Mouse (Mus musculus): ENCODE data around the gene Slc13a2. TPM values are rescaled to one million over a fixed set of nuclear protein-coding genes. Genes with fewer than 3 reads are reported as not detected.

Gene Slc13a2
- polyA plus RNA-seq (2011; ENCODE audit: insufficient read depth, insufficient read length, low read depth, missing spikeins) = not detected in 2 replicates

- H3K4me3 ChIP-seq (ENCODE audit: low read depth, low read length) = no peak within 1 kb of the TSS
- peaks cover 9% of the 10 kb centered on the region for H3K4me1 ChIP-seq (ENCODE audit: control insufficient read depth, insufficient read depth, low read length)
- H3K9me3 ChIP-seq (replicated peaks; ENCODE audit: control insufficient read depth, insufficient read depth, low read length, poor library complexity, severe bottlenecking) = no peaks in the 10 kb centered on the region
- H3K9ac ChIP-seq (ENCODE audit: low read depth, poor library complexity, severe bottlenecking) = no peak within 1 kb of the TSS
- H3K27ac ChIP-seq (ENCODE audit: insufficient read depth, low read length) = no peak within 1 kb of the TSS
- no peaks in the 10 kb centered on the region for H3K27me3 ChIP-seq (ENCODE audit: control insufficient read depth, insufficient read depth, low read length, poor library complexity, severe bottlenecking)
- no peaks in the 10 kb centered on the region for H3K36me3 ChIP-seq (ENCODE audit: control insufficient read depth, insufficient read depth, low read length, poor library complexity, severe bottlenecking)
- TF ChIP-seq POLR2A (IDR thresholded peaks at IDR 0.05; ENCODE audit: insufficient read depth, low read length) (no peak), EP300 (IDR thresholded peaks at IDR 0.05; ENCODE audit: insufficient read depth, low read depth, low read length) (no peak), CTCF (IDR thresholded peaks at IDR 0.05; ENCODE audit: low read depth, low read length) (peak; percentile 4)
Observed at GRCm38 (mm10) chr11:78422055-78422819, at the start of gene Slc13a2. Slc13a2 (minus strand) TSS chr11:78422217.

DNA sequence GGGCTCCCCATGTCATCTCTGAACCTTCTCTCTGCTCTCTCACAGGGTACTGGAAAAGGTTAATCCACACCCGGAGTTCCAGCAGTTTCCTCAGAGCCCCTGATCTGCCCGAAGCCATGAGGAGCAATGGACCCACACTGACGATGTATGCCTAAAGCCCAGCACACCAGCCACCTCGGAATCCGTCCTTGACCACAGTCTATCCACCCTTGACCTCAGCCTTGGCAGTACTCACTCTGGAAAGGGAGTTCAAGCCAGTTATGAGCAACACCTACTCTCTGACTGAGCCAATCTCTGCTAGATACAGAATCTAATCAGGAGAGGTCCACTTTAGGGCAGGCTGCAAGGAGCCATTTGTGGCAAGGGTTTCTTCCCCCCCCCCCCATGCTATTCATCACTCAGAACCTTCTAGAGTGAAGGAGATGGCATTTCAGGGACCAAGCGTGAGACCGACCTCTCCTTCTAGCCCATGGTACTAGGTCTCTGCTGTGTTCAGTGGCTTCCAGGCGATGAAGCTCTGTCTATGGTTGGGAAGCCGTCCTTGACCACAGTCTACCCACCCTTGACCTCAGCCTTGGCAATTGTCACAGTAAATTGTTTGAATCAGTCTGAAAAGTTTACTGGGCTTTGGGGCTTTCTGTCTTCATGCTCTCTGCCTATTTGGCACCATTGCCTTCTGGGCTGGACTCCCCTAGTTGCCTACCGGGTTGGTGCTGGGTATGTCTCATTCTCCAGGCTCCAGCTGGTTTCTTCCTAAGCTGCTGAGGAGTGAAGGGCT, 49.5 kb upstream of the Slc13a2 start:
- Histone ChIP-seq H3K27ac (ENCODE audit: insufficient read depth, low read length) (no peak overlapping the region), H3K4me3 (ENCODE audit: low read depth, low read length) (no peak overlapping the region), H3K4me1 (ENCODE audit: control insufficient read depth, insufficient read depth, low read length) (no peaks in the 10 kb centered on the region), H3K9ac (ENCODE audit: low read depth, poor library complexity, severe bottlenecking) (no peak overlapping the region), H3K9me3 (replicated peaks; ENCODE audit: control insufficient read depth, insufficient read depth, low read length, poor library complexity, severe bottlenecking) (no peaks in the 10 kb centered on the region), H3K36me3 (ENCODE audit: control insufficient read depth, insufficient read depth, low read length, poor library complexity, severe bottlenecking) (no peaks in the 10 kb centered on the region), H3K27me3 (ENCODE audit: control insufficient read depth, insufficient read depth, low read length, poor library complexity, severe bottlenecking) (no peaks in the 10 kb centered on the region)
- no peak for TF ChIP-seq CTCF (IDR thresholded peaks at IDR 0.05; ENCODE audit: low read depth, low read length)
- TF ChIP-seq EP300 (IDR thresholded peaks at IDR 0.05; ENCODE audit: insufficient read depth, low read depth, low read length) = no peak
- no peak for TF ChIP-seq POLR2A (IDR thresholded peaks at IDR 0.05; ENCODE audit: insufficient read depth, low read length)

DNA sequence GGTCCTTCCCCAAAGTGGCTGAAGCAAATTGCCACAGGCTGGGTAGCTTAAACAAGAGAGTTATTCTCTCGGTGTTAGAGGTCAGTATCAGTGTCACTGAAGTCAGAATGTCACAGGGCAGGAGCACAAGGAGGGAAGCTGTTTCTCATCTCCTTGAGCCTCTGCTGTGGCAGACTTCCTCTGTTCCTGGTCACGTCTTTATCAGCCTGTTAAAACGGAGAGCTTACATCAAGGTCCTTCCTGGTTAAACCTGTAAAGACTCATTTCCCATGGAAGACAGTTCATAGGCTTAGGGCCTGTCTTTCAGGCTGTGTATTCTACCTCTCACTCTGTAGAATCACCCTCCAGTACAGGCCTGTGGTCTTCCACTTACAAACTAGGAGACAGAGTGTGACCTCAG, 45.9 kb upstream of the Slc13a2 start:
- no peak overlapping the region for H3K9ac ChIP-seq (ENCODE audit: low read depth, poor library complexity, severe bottlenecking)
- no peaks in the 10 kb centered on the region for H3K36me3 ChIP-seq (ENCODE audit: control insufficient read depth, insufficient read depth, low read length, poor library complexity, severe bottlenecking)
- no peak overlapping the region for H3K27ac ChIP-seq (ENCODE audit: insufficient read depth, low read length)
- H3K4me1 ChIP-seq (ENCODE audit: control insufficient read depth, insufficient read depth, low read length) = no peaks in the 10 kb centered on the region
- H3K27me3 ChIP-seq (ENCODE audit: control insufficient read depth, insufficient read depth, low read length, poor library complexity, severe bottlenecking) = no peaks in the 10 kb centered on the region
- H3K4me3 ChIP-seq (ENCODE audit: low read depth, low read length) = no peak overlapping the region
- TF ChIP-seq POLR2A (IDR thresholded peaks at IDR 0.05; ENCODE audit: insufficient read depth, low read length) = no peak
- TF ChIP-seq CTCF (IDR thresholded peaks at IDR 0.05; ENCODE audit: low read depth, low read length) = no peak
- no peak for TF ChIP-seq EP300 (IDR thresholded peaks at IDR 0.05; ENCODE audit: insufficient read depth, low read depth, low read length)
- no peaks in the 10 kb centered on the region for H3K9me3 ChIP-seq (replicated peaks; ENCODE audit: control insufficient read depth, insufficient read depth, low read length, poor library complexity, severe bottlenecking)

GRCm38 (mm10) chr11:78467515-78467914, 45.5 kb upstream of the Slc13a2 start:
- no peaks in the 10 kb centered on the region for H3K4me1 ChIP-seq (ENCODE audit: control insufficient read depth, insufficient read depth, low read length)
- no peak overlapping the region for H3K27ac ChIP-seq (ENCODE audit: insufficient read depth, low read length)
- no peak overlapping the region for H3K4me3 ChIP-seq (ENCODE audit: low read depth, low read length)
- no peaks in the 10 kb centered on the region for H3K27me3 ChIP-seq (ENCODE audit: control insufficient read depth, insufficient read depth, low read length, poor library complexity, severe bottlenecking)
- no peak overlapping the region for H3K9ac ChIP-seq (ENCODE audit: low read depth, poor library complexity, severe bottlenecking)
- no peaks in the 10 kb centered on the region for H3K36me3 ChIP-seq (ENCODE audit: control insufficient read depth, insufficient read depth, low read length, poor library complexity, severe bottlenecking)
- no peaks in the 10 kb centered on the region for H3K9me3 ChIP-seq (replicated peaks; ENCODE audit: control insufficient read depth, insufficient read depth, low read length, poor library complexity, severe bottlenecking)
- TF ChIP-seq EP300 (IDR thresholded peaks at IDR 0.05; ENCODE audit: insufficient read depth, low read depth, low read length) = no peak

- Histone ChIP-seq H3K27ac (ENCODE audit: insufficient read depth, low read length) (no peak overlapping the region), H3K4me1 (ENCODE audit: control insufficient read depth, insufficient read depth, low read length) (no peaks in the 10 kb centered on the region), H3K9ac (ENCODE audit: low read depth, poor library complexity, severe bottlenecking) (peak overlapping the region; percentile 81), H3K9me3 (replicated peaks; ENCODE audit: control insufficient read depth, insufficient read depth, low read length, poor library complexity, severe bottlenecking) (no peaks in the 10 kb centered on the region), H3K36me3 (ENCODE audit: control insufficient read depth, insufficient read depth, low read length, poor library complexity, severe bottlenecking) (no peaks in the 10 kb centered on the region), H3K4me3 (ENCODE audit: low read depth, low read length) (peak overlapping the region; percentile 86), H3K27me3 (ENCODE audit: control insufficient read depth, insufficient read depth, low read length, poor library complexity, severe bottlenecking) (no peaks in the 10 kb centered on the region)
- TF ChIP-seq CTCF (IDR thresholded peaks at IDR 0.05; ENCODE audit: low read depth, low read length) = no peak
- no peak for TF ChIP-seq EP300 (IDR thresholded peaks at IDR 0.05; ENCODE audit: insufficient read depth, low read depth, low read length)
Observed at GRCm38 (mm10) chr11:78466242-78466912, 44.4 kb upstream of the Slc13a2 start.

Data from ES-Bruce4 (cell line).